In the genomic region with DNA sequence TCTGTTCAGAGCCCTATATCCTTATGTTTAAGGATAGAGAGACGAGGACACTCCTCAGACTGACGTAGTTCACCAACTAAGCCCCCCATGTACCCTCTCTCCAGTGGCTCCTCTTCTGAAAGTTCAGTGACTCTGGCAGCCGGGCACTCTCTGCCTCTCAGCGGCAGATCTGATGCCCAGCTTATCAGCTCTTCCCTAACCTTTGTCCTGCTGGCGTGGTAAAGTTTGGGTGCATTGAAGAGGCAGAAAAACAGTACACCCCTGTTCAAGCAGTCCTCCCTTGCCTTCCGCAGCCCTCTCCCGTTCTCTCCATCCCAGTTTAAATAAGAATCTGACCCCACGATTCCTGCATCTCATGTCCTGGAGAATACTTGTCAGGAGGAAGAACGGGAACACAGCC, we compare ENCODE assay signal across 32 mouse cellular contexts. TPM values are rescaled to one million over a fixed set of nuclear protein-coding genes. Genes with fewer than 3 reads are reported as not detected.
A peak's percentile ranks its signal among the peaks of the same experiment; 100 is the strongest.
DNase-seq lines count a peak whose midpoint lies in the region; ATAC-seq and TF ChIP-seq lines count a peak whose summit lies in the region.
"Had no signal": no experiment of that assay in that cellular context is flagged by ENCODE, and none has a peak within 500 bp of the region (broad histone marks: within the 10 kb centered on the region; RNA-seq: fewer than 3 reads in every experiment).

No protein-coding gene starts in this region.

- peaks cover 34% of the 10 kb centered on the region for H3K4me1 ChIP-seq in heart, embryonic 12.5 days (replicated peaks)
- peaks cover 10% of the 10 kb centered on the region; the same call in 1 of the 2 replicates for H3K4me1 ChIP-seq in heart, postnatal 0 days (ENCODE audit: control insufficient read depth, insufficient read depth)
- H3K4me1 ChIP-seq in intestine, postnatal 0 days (replicated peaks; ENCODE audit: control insufficient read depth, insufficient read depth, low read length), result peaks cover 6% of the 10 kb centered on the region; the same call in 1 of the 2 replicates
- H3K4me1 ChIP-seq: embryonic facial prominence, embryonic 13.5 days; hindbrain, embryonic 15.5 days had no signal

- no peaks in the 10 kb centered on the region for H3K27me3 ChIP-seq in heart, embryonic 12.5 days (replicated peaks)
- no peaks in the 10 kb centered on the region for H3K27me3 ChIP-seq in heart, postnatal 0 days (ENCODE audit: control insufficient read depth, insufficient read depth, low read length)
- H3K27me3 ChIP-seq in intestine, postnatal 0 days (replicated peaks; ENCODE audit: control insufficient read depth, insufficient read depth, low read length), result no peaks in the 10 kb centered on the region
- H3K27me3 ChIP-seq: CH12.LX; embryonic facial prominence, embryonic 13.5 days; hindbrain, embryonic 15.5 days; midbrain, embryonic 13.5 days; neural tube, embryonic 13.5 days had no signal

- peak; percentile 10 for DNase-seq in adrenal gland, adult 2 months
- no peak for DNase-seq in adrenal gland, adult 18-20 months (ENCODE audit: low spot score in 2 of 2)
- DNase-seq in heart, postnatal 4 days, result no peak
- DNase-seq in heart, postnatal 0 days (ENCODE audit: low spot score), result no peak
- DNase-seq in heart, adult 18-20 months, result no peak
- DNase-seq in layer of hippocampus, postnatal 10 days (ENCODE audit: low spot score in 2 of 2), result no peak
- DNase-seq: cerebellum, adult 18-20 months; cerebellum, postnatal 10 days; gastrocnemius, adult 2 months; gastrocnemius, postnatal 36 days; kidney, adult 8-10 months; kidney, postnatal 4 days; layer of hippocampus, postnatal 36 days; left cerebral cortex, postnatal 4 days; lung, adult 2 months; lung, postnatal 10 days; right cerebral cortex, postnatal 4 days; thymus, adult 2 months; thymus, postnatal 36 days had no signal

- no peak overlapping the region for H3K4me3 ChIP-seq in heart, embryonic 12.5 days
- H3K4me3 ChIP-seq in heart, postnatal 0 days (ENCODE audit: low read depth, low read length), result no peak overlapping the region
- no peak overlapping the region for H3K4me3 ChIP-seq in intestine, postnatal 0 days (ENCODE audit: low read depth, low read length)
- H3K4me3 ChIP-seq: embryonic facial prominence, embryonic 13.5 days; forebrain, embryonic 10.5 days; gastrocnemius, adult 2 months; hindbrain, embryonic 10.5 days; hindbrain, embryonic 15.5 days; midbrain, embryonic 13.5 days; neural tube, embryonic 13.5 days had no signal

- no peak for ATAC-seq in heart, embryonic 12.5 days (ENCODE audit: insufficient number of reproducible peaks, low FRiP score)
- ATAC-seq in heart, postnatal 0 days (ENCODE audit: insufficient read depth, low read depth), result no peak
- ATAC-seq in intestine, postnatal 0 days, result peak; percentile 22; the same call in 1 of the 2 replicates
- ATAC-seq: forebrain, embryonic 16.5 days; inflammation-experienced regulatory T-cells, adult 6 months; midbrain, embryonic 13.5 days had no signal

- H3K4me2 ChIP-seq in heart, embryonic 12.5 days, result peak overlapping the region; percentile 46
- peak overlapping the region; percentile 40 for H3K4me2 ChIP-seq in heart, postnatal 0 days (ENCODE audit: low read depth, low read length)
- H3K4me2 ChIP-seq in intestine, postnatal 0 days (replicated peaks; ENCODE audit: low read depth), result no peak overlapping the region
- H3K4me2 ChIP-seq: embryonic facial prominence, embryonic 13.5 days; hindbrain, embryonic 15.5 days; midbrain, embryonic 13.5 days; neural tube, embryonic 13.5 days had no signal

- WGBS in heart, embryonic 12.5 days, result 48% methylated on average over 9 of the region's 9 CpGs
- 52% methylated on average over 9 of the region's 9 CpGs for WGBS in heart, postnatal 0 days
- WGBS in intestine, postnatal 0 days, result 40% methylated on average over 9 of the region's 9 CpGs

- no peaks in the 10 kb centered on the region for H3K9me3 ChIP-seq in heart, embryonic 12.5 days (replicated peaks)
- H3K9me3 ChIP-seq in heart, postnatal 0 days (replicated peaks; ENCODE audit: control insufficient read depth, low read length), result no peaks in the 10 kb centered on the region
- H3K9me3 ChIP-seq in intestine, postnatal 0 days (ENCODE audit: control insufficient read depth), result no peaks in the 10 kb centered on the region
- H3K9me3 ChIP-seq: embryonic facial prominence, embryonic 13.5 days; forebrain, embryonic 10.5 days; hindbrain, embryonic 10.5 days; hindbrain, embryonic 15.5 days; midbrain, embryonic 13.5 days; neural tube, embryonic 13.5 days had no signal

- no peak overlapping the region for H3K9ac ChIP-seq in heart, embryonic 12.5 days
- no peak overlapping the region for H3K9ac ChIP-seq in heart, postnatal 0 days (replicated peaks; ENCODE audit: low read depth, low read length)
- H3K9ac ChIP-seq in intestine, postnatal 0 days (ENCODE audit: low read depth, low read length), result no peak overlapping the region
- H3K9ac ChIP-seq: embryonic facial prominence, embryonic 13.5 days; hindbrain, embryonic 15.5 days; midbrain, embryonic 13.5 days; neural tube, embryonic 13.5 days had no signal

- no peaks in the 10 kb centered on the region for H3K36me3 ChIP-seq in heart, embryonic 12.5 days
- H3K36me3 ChIP-seq in heart, postnatal 0 days (replicated peaks; ENCODE audit: control insufficient read depth, insufficient read depth, low read length), result no peaks in the 10 kb centered on the region
- no peaks in the 10 kb centered on the region for H3K36me3 ChIP-seq in intestine, postnatal 0 days (ENCODE audit: control insufficient read depth, insufficient read depth)
- H3K36me3 ChIP-seq: embryonic facial prominence, embryonic 13.5 days; forebrain, embryonic 10.5 days; hindbrain, embryonic 10.5 days; hindbrain, embryonic 15.5 days; midbrain, embryonic 13.5 days; neural tube, embryonic 13.5 days had no signal

- no peak overlapping the region for H3K27ac ChIP-seq in heart, embryonic 12.5 days (ENCODE audit: poor library complexity, severe bottlenecking)
- no peak overlapping the region for H3K27ac ChIP-seq in heart, postnatal 0 days (ENCODE audit: low read depth)
- H3K27ac ChIP-seq in intestine, postnatal 0 days (ENCODE audit: low read depth, low read length), result no peak overlapping the region
- H3K27ac ChIP-seq: embryonic facial prominence, embryonic 13.5 days; forebrain, embryonic 10.5 days; gastrocnemius, adult 2 months; hindbrain, embryonic 10.5 days; hindbrain, embryonic 15.5 days; kidney, postnatal 0 days; macrophage; midbrain, embryonic 13.5 days; neural tube, embryonic 13.5 days had no signal

- TF ChIP-seq CTCF in heart, postnatal 0 days (IDR thresholded peaks at IDR 0.05; ENCODE audit: low read depth), result no peak
- no peak for TF ChIP-seq CTCF in intestine, postnatal 0 days (IDR thresholded peaks at IDR 0.05; ENCODE audit: low read depth)

- no peak for TF ChIP-seq EP300 in heart, postnatal 0 days (IDR thresholded peaks at IDR 0.05; ENCODE audit: low read depth)

RNA-seq across cellular contexts. Expression of gene Rreb1, which starts 21.2 kb away (rescaled TPM):
- 10 to 100 TPM; 51.5 to 57.6 TPM for total RNA-seq in adrenal gland, adult 2 months (2021)
- polyA plus RNA-seq in adrenal gland, adult 2 months (2012; rRNA removed), result 28.9 and 40.9 TPM in 2 replicates
- total RNA-seq in adrenal gland, adult 18-20 months (2021), result 10 to 100 TPM; 41.1 to 48.4 TPM
- polyA plus RNA-seq in heart, embryonic 12.5 days (2016; fragmentation: Nextera tagmentation; extraction: Ambion mirVana), result 15.0 and 17.1 TPM in 2 replicates
- total RNA-seq in heart, postnatal 4 days (2021), result 10 to 100 TPM; 44.6 to 48.8 TPM
- total RNA-seq in heart, postnatal 0 days (2014; rRNA removed; ENCODE audit: low replicate concordance), result 18.2 and 21.2 TPM in 2 replicates
- polyA plus RNA-seq in heart, postnatal 0 days (2015; fragmentation: Nextera tagmentation; extraction: Ambion mirVana), result 6.7 and 8.7 TPM in 2 replicates
- total RNA-seq in heart, adult 18-20 months (2021), result 10 to 100 TPM; 34.0 to 34.4 TPM
- polyA plus RNA-seq in intestine, postnatal 0 days (2015; fragmentation: Nextera tagmentation; extraction: Ambion mirVana), result 9.6 and 10.6 TPM in 2 replicates
- 10 to 100 TPM; 22.9 to 27.5 TPM for total RNA-seq in layer of hippocampus, postnatal 10 days (2021)
